Mouse (Mus musculus): ENCODE data around the gene Dync1i2.
A peak's percentile ranks its signal among the peaks of the same experiment; 100 is the strongest.

Gene Dync1i2

GRCm38 (mm10) chr2:71211591-71212359 is at the start of gene Dync1i2:
TSS of gene Dync1i2 (plus strand) at chr2:71211706.
- peak; percentile 88 for DNase-seq (ENCODE audit: low read depth)

DNA sequence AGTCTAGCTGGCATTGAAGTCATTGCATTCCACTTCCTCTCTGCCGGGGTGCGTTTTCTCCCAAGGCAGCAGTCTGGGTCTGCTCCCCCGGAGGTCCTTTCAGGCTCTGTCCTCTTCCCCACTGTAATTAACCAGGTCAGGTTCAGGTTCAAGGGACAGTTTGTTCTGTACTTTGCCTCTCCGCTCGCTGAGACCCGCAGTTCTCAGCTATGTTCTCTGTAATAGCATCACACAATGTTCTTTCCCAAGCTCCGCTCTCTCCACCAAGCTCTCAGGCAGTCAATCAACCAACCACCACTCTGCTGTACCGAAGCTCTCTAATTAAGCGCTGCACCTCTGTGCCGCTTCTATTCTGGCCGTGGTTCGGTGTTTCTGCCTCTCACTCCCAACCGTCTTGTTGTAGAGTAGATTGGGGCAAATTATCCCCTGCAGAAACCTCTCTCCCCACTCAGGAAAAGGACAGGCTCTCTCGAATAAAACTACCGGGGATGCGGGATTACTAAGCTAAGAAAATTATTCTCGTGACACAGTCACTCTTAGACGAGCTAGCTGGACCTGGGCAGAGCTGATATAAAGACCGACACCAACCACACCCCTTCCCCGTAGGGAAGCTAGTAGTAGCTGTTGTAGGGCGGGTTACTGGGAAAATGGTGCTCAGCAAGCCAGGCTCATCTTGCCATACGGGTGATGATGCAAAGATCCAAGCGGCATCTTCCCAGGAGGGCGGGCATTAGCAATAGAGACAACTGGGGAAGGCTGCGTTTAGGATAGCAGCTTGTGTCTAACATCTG is 48.5 kb upstream of the Dync1i2 start:
- DNase-seq (ENCODE audit: low read depth), result no peak

GRCm38 (mm10) chr2:71167211-71167610 is 44.3 kb upstream of the Dync1i2 start:
- DNase-seq (ENCODE audit: low read depth), result no peak

GRCm38 (mm10) chr2:71168461-71169021 is 43.0 kb upstream of the Dync1i2 start:
- DNase-seq (ENCODE audit: low read depth), result no peak

DNA sequence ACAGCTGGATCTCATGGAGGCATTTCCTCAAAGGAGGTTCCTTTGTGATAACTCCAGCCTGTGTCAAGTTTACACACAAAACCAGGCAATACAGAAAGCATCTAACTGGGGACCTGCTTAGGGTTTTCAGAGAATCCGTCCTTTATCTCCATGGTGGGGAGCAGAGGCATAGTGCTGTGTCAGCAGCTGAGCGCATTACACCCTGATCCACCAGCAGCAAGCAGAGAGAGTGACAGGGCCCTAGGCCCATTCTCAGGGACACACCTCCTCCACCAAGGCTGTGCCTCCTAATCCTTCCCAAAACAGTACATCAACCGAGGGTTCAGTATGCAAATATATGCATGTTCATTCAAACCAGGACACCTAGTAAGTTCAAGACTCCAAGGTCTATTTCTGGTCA is 38.5 kb upstream of the Dync1i2 start:
- DNase-seq (ENCODE audit: low read depth), result no peak

GRCm38 (mm10) chr2:71176329-71177249 is 34.9 kb upstream of the Dync1i2 start:
- no peak for DNase-seq (ENCODE audit: low read depth)

- DNase-seq (ENCODE audit: low read depth), result no peak
Observed at GRCm38 (mm10) chr2:71177250-71177615, 34.3 kb upstream of the Dync1i2 start.

GRCm38 (mm10) chr2:71177760-71178159 is 33.7 kb upstream of the Dync1i2 start:
- no peak for DNase-seq (ENCODE audit: low read depth)

DNA sequence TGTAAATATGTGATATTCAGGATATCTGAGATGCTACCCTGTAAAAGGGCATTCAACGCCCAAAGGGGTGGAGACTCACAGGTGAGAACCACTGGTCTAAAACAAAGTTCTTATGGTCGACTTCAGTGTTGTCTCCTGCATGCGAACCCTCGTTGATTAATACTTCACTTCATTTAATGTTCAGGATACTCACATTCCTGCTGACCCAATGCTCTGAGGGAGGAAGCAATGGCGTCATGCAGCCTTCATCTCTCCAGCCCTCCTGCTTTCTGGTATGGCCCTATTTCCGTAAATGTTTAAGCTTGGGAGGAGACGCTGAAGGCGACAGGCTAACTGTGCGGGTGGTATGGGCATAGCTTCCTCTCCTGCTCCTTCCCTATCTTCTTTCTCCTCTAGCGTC is 31.8 kb upstream of the Dync1i2 start:
- no peak for DNase-seq (ENCODE audit: low read depth)

- DNase-seq (ENCODE audit: low read depth), result no peak
Observed at GRCm38 (mm10) chr2:71180566-71181217, 30.8 kb upstream of the Dync1i2 start.

DNA sequence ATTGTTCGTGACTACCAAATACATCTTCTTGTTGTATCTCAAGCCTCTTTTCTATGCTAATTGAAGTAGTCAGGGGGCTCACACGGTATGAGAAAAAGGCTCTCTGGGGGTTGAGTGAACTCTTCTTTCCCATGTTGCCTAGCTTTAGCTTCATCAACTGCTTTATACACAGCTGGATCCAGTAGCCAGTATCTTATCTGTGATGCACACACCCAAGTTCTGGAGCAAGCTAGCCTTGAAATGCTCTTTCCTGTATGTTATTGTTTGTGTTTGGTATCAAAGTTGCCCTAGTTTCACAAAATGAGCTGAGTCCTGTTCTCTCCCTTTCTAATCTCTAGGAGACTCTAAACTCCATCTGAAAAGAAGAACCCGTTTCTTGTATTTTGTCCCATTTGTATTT is 23.6 kb upstream of the Dync1i2 start:
- no peak for DNase-seq (ENCODE audit: low read depth)

- DNase-seq (ENCODE audit: low read depth), result no peak
Observed at GRCm38 (mm10) chr2:71188861-71189260, 22.6 kb upstream of the Dync1i2 start.

GRCm38 (mm10) chr2:71191391-71192194 is 19.9 kb upstream of the Dync1i2 start:
- no peak for DNase-seq (ENCODE audit: low read depth)

DNA sequence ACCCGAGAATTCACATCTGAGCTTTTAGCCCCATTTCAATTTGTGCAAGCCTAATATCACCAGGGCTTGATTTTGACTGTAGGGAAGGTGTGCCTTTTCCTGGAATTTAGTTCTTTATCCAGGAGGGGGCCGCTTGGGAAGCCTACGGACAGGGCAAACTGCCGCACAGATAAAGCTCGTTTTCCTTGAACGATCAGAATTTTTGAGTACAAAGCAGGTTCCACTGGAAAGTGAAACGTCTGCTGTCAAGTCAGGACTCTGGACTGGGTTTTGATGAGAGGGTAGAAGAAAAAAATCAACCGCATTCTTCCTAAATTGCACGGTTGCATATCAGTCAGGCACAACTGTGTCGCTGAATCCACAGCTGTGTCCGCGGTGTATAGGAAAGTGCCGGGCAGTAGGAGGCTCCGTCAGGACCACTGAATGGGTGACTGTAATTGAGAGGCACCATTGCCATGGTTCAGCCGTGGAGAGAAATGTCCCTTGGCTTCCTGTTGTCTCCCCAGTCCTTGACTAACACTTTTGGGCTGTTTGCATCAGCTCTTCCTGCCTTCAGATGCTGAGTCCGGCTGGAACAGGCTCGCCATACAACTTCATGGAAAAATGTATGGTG is 19.2 kb upstream of the Dync1i2 start:
- no peak for DNase-seq (ENCODE audit: low read depth)

GRCm38 (mm10) chr2:71194137-71194960 is 17.2 kb upstream of the Dync1i2 start:
- no peak for DNase-seq (ENCODE audit: low read depth)

- DNase-seq (ENCODE audit: low read depth), result no peak
Observed at GRCm38 (mm10) chr2:71196947-71197346, 14.6 kb upstream of the Dync1i2 start.

DNA sequence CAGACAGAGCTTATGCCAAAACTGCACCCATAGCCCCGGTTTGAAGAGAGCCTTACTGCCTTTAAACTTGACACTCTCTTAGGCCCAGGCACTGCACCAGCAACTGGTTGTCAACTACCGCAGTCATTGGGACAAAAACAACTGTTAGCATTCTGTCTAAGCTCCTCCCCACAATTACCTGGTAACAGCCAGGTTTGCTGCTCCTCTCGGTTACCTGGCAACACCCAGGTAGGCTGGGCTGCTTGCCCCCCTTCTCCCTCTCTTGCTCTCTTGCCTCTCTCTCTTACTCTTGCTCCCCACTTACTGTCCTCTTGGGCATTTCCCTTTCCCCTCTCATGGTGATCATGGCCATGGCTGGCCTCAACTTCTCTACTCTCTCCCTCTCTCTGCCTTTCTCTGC is 12.6 kb upstream of the Dync1i2 start:
- DNase-seq (ENCODE audit: low read depth), result no peak

DNA sequence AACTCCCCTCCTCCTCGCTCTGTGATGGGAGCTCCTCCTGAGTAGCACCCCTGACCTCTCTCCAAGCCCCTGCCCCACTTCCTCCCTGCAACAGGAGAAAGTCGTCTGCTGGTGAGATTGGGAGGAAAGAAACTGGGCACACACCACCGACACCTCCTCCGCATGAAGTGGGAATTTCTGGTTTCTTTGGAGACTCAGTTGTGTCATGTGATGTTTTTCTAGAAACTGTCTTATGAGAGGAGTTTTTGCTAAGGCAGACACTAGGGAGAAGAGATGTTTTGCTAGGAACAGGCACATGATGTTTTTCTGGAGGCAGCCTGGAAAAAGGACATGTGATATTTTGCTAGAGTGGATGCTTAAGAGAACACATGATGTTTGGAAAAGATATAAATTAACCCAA is 11.0 kb upstream of the Dync1i2 start:
- DNase-seq (ENCODE audit: low read depth), result no peak

DNA sequence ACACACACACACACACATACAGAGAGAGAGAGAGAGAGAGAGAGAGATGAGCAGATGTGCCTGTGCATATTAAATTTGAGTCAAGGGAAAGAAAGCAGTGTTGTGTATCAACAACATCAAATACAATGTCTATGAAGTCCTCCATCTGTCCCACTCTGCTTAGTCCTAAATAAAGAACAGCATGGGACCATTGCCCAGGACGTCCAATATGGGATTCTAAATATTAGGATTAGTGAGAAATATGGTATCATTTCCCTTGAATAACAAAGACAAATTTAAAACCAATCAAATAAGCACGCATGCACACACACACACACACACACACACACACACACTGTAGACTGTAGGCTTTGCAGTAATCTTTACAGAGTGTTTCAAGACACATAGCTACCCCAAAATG is 9.6 kb upstream of the Dync1i2 start:
- DNase-seq (ENCODE audit: low read depth), result no peak

Data from fibroblast of lung, adult 2 months (primary cell).